Mouse (Mus musculus): ENCODE measurements at regions not wholly inside any gene's neighbourhood (a gene's known extent, or its start where the extent isn't known, plus 50 kb on each side); places are given as distances from the start of the nearest gene placed in this dataset.
A peak's percentile ranks its signal among the peaks of the same experiment; 100 is the strongest.
"Not testable (repeated sequence)": the region's sequence is repeated elsewhere in the genome, so short reads cannot be mapped to it uniquely, and the experiment has no call there.

DNA sequence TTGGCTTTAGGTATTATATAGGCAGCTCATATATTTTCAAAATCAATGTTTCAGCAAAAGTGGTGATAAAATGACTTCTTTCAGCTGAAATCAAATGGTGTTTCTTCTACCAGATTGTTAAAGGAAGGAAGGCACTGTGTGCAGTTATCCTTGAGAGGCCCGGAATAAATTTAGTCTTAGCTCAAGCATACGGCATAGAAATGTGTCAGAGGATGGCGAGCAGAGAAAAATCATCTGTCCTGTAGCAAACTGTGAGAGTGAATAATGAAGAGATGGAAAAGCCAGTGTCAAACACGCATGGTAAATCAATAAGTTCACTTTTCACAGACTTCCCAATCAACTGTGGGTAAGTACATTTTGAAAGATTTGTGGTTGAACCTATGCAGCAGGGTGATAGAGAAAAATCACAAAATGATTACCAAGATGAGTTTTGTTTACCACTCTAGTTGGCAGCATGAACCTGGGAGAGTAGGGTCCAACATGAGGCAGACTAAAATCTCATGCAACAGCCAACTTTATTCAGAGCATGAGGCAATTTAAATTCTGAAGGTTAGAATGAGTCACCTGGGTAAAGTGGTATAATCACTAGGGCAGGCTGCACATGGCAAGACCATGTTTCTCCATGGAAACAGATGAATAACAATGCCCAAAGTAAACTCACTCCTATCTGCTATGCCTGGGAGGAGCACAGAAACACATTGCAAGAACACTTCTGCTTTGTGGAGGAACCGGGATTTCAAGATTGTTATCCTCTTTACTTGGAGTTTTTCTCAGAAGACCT is 55.7 kb downstream of the AI429214 start:
- no peak for DNase-seq

GRCm38 (mm10) chr8:37049969-37050683 is 56.7 kb downstream of the AI429214 start:
- DNase-seq = no peak

- peak in 1 of 2 experiments; percentile 11 for DNase-seq
Measured at GRCm38 (mm10) chr8:37050684-37051028, 57.3 kb downstream of the AI429214 start.

GRCm38 (mm10) chr8:37056376-37056775 is 63.0 kb downstream of the AI429214 start:
- DNase-seq = no peak

DNA sequence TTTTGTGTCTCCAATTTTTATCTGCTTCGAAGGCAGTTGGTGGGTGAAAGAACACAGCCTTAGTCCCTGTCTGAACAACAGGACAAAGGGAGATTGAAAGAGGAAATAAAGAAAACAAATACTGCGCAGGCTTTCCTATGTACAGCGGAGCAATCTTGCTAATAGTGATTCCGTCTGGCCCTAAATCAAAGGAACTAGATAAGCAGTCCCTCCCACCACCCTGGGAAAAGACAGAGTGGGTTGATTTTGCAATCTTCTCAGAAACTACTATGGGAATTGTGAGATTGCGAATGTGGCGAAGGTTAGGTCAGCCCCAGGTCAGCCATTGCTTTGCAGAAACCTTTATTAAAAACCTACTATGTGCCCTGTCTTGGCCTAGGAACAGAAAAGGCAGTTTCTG is 65.0 kb downstream of the AI429214 start:
- no peak for DNase-seq

DNA sequence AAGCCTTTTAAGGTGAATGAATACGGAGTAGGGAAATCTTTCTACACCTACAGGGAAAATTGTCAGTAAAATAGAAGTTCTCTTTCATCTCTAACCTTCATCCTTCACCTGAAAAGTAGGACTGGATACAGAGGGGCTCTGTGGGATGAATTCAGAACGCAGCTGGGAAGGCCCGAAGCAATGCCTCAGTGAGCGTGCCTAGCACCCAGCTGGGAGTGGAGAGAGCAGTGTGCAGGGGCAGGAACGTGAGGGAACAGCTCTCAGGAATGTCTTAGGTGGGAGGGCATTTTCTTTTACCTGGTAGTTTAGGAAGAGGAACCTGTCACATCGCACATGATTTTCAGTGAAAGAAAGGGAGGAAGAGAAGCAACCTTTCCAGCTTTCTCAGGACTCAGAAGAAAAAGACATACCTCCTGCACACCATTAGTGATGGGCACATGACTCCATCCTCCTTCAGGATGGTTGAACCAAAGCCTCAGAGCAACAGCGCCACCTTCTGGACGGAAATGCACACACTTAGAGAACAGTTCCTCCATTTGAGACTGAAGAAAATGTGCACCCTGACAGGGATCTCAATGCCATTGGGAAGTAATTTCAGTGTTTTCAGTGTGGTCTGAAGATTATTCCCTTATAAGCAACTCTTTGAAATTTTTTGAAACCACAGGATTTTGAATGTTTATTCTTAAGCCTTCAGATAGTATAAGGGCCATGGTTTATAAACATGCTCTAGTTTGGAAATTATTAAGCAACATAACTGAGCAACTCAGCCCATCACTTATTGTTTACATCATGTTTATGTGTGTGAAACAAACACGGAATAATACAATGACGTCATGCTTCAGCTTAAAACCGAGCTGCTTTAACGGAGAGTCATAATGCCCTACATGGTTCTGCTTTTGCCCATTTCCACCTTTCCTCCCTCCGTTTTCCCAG is 68.9 kb downstream of the AI429214 start:
- DNase-seq = peak; percentile 83 to 88

DNA sequence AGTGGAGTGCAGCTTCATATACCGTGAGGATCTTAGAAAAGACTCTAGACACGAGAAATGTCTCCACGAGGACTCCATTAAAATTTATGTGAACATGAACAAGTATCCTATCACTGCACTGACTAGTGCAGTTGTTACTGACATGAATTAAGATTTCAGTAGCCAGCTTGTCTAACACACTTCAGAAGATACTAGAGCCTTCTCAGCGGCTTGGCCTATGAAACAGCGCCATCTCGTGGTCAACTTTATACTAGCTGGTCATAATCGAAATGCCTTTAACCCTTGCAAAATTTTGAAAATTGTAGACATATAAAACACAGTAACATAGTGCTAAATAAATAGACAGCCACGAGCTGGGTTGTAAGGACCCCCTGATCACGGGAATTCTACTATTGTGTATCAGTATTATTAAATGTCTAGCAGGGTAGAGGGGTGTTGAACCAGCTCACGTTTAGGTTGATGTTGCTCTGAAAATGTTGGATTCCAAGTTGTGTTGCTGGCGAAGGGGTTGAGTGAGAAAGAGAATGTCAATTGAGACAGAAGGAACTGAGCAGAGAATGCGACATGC is 70.4 kb downstream of the AI429214 start:
- peak; percentile 85 to 91 for DNase-seq

DNA sequence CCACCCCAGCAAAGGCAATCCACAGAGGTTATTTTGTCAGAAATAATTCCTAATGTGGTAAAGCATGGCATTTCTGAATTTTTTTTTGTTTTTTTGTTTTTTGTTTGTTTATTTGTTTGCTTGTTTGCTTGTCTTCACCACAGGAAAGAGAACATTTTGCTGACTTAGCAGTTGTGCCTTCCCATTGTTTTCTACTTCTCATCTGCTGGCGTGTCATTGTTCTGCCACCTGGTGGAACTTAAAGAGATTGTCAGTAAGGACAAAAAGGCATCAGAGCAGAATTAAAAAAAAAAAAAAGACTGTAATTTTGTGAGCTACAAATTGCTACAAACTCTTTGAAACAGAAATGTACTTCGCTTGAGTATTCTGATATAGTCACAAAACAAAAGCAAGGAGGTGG is 79.5 kb downstream of the AI429214 start:
- DNase-seq = peak; percentile 11 to 34

GRCm38 (mm10) chr8:37099727-37100126 is 106.3 kb downstream of the AI429214 start:
- no peak for DNase-seq

- not testable (repeated sequence) for DNase-seq
Measured at GRCm38 (mm10) chr8:37112386-37112785, 119.0 kb downstream of the AI429214 start.

DNA sequence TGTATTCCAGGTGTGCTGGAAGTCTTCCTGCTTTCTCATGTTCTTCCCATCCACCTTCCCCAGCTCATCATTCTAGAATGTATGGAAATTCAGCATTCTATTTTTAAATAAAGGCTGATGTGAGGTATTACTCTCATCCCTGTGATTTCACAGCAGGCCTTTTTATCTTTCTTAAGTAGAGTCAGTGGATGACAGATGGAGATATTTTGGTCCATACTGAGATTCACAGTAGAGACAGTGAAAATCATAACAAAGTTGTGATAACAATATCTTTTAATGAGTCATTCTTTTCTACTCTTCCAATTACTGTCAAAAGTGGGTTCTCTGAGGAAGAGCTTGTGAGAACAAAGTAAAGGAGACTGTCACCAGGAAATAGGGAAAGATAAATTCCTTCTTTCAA is 132.4 kb downstream of the AI429214 start:
- no peak for DNase-seq

DNA sequence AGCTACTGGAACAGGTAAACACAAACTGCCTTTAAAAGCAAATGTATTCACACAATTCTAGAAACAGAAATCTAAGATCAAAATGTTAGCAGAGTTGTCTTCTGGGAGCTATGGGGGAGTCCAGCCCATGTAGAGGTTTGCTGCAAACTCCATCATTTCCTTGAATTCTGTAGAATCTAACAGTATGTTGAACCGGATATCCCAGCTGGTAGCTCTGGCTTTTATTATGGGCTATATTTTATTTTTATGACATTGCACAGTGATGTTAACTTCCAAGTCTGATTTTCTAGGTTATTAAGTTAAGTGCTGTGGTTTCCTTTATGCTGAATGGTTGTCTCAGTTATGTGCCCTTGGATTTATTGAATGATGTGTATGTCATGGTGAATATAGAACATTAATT is 136.3 kb downstream of the AI429214 start:
- no peak for DNase-seq

- DNase-seq = peak; percentile 7 to 55
Measured at GRCm38 (mm10) chr8:37131988-37132387, 138.6 kb downstream of the AI429214 start.

GRCm38 (mm10) chr8:37134192-37134964 is 141.0 kb downstream of the AI429214 start:
- DNase-seq = no peak

DNA sequence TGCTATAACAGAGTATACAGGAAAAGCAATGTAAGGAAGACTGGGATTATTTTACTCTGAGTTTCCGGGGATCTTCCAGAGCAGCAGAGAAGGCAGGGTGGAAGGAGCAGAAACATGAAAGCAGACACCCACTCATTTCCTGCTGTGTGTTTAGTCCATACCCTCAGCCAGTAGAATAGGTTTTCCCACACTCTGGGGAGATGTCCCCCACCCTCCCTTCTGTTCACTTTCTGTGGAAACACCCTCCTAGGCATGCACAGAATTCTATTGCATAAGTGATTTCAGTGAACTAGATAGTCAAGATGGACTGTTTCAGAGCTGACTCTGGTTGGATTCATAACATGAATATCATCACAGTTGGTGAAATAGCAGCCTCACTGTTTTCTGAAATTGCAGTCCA is 156.9 kb downstream of the AI429214 start:
- no peak for DNase-seq

DNA sequence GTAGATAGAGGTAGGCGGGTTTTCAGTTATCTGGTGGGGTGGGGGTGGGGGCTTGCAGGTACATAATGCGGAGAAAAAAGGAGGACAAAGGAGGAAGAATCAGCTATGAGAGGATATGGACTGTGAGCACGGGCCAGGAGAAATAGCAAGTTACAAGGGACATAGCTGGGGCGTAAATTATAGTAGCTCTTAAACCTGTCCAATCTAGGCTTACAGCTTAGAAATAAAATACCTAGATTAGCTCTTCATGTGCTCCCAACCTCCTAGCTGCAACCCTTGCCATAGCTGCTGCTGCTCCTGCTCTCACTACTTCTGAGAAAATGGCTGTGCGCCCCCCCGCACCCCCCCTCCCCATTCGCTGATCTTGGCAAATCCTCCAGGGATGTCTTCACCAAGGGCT is 161.0 kb downstream of the AI429214 start:
- DNase-seq = no peak

DNA sequence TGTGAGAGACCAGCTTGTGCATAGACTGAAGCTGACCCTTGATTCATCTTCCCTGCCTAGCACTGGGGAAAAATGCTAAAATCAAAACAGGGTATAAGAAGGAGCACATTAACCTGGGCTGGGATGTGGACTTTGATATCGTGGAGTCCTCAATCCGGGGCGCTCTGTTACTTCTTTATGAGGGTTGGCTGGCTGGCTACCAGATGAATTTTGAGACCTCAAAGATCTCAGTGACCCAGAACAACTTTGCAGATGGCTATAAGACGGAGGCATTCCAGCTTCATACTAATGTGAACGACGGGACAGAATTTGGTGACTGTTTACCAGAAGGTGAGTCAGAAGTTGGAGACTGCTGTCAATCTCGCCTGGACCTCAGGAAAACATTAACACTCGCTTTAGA is 161.5 kb downstream of the AI429214 start:
- no peak for DNase-seq

GRCm38 (mm10) chr8:37159481-37159880 is 166.1 kb downstream of the AI429214 start:
- peak; percentile 89 to 90 for DNase-seq

- no peak for DNase-seq
Measured at GRCm38 (mm10) chr8:37196859-37197258, 203.5 kb downstream of the AI429214 start.

GRCm38 (mm10) chr8:37215894-37216293 is 222.5 kb downstream of the AI429214 start:
- DNase-seq = no peak

DNA sequence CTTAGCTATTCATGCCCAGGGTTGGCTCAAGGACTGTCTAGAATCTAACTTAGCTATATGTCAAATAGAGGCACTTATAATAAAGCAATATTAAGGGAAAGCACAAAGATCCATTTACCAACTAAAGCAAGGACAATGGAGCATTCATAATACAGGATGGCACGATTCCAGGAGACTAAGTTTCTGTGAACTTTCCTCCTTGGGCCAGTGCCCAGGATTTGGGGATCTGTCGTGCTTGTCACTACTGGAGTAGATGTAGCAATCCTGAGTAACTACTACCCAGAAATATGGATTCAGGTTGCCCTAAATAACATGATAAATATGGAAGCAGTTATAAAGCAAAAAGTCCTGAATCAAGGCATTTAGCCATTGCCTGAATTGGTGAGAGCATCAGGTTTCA is 233.7 kb downstream of the AI429214 start:
- peak; percentile 6 to 13 for DNase-seq

GRCm38 (mm10) chr8:37237306-37237705 is 243.9 kb downstream of the AI429214 start:
- peak; percentile 50 to 51 for DNase-seq

Data from cerebellum, postnatal 10 days (tissue).